Mouse (Mus musculus): ENCODE data around the gene Tmem205.

Tmem205 gene

DNA sequence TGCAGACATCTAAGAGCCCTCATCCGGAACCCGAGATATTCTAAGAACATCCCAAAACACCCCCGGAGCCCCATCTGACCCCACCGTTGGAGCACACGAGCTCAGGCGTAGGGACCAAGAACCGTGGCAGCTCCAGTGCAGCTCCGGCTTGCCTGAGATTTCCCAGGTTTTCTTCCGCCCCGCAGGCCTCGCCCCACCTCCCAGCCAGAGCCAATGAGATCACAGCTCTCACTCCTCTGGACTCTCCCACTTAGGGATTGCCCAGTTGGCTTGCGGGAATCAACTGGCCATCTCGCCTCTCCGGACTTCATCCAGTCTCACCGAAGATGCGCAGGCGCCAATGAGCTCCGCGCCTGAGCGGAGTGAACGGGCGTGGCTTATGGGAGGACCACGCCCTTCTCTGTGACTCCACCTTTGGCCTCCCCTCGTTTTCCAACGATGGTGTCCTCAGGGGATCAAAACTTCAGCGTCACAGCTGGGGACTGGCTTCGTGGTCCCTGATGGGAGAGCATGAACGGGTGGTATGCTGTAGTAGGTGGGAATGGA, at the start of gene Tmem205, which contains the start of gene Ccdc159:
TSS of gene Tmem205 (minus strand) at position 349 of the 546 bp plus-strand sequence.
TSS of gene Ccdc159 (plus strand) at position 264 of the 546 bp plus-strand sequence.
- peak; percentile 100 for DNase-seq

DNA sequence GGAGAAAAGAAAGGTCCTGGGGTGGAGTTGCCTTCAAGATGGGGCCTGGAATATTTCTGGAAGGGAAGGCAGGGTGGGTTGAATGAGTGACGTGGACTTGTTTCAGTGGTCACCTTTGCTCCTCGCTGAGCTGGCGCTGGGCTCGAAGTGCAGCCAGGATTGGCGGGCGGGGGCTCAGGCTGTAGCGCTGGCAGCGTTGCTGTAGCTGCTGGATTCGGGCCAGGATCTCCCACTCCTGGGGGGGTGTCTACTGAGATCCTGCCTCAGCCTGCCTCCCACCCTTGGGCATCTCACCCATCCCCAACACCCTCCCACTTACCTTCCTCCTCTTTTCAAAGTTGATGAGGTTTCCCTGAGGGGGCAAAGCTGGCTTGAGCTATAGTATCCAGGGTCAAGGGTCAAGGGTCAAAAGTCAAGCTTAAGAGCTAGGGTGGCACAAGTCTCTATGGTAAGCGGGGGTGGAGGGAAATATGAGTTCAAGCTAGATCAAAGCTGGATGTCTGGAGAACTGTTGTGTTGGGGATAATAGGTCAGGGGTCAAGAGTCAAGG, 49.3 kb upstream of the Tmem205 start:
- no peak for DNase-seq

DNA sequence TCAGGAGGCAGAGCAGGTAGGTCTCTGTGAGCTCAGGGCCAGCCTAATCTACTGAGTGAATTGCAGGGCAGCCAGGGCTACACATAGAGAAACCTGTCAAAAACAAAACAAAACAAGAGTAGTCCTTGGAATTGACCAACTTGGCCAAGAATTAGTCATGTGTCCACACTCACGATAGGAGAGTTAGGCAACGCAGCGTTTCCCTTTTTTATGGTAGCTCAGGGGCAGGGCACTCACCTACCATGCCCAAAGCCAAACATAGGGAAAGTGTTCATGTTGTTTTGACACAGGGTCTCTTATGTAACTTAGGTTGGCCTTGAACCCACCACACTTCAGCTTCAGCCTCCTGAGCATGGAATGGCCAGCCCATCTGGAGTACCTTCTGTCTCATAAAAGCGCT, 41.9 kb upstream of the Tmem205 start:
- no peak for DNase-seq

DNA sequence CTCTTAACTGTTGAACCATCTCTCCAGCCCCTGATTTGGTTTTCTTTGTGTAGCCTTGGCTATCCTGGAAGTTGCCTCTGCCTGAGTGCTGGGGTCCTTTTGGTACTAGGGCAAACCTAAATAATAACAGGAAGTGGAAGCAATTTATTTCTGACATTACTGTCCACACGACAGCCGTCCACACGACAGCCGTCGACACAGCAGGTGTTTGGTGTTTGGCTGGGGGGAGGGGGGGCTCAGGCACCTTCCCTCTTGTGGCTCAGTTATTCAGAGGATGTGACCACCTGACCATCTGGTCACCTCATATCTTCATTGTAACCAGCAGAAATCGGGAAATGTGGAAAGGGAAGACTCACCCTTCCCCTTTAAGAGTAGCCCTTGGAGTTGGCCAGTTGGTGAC, 41.5 kb upstream of the Tmem205 start:
- no peak for DNase-seq

DNA sequence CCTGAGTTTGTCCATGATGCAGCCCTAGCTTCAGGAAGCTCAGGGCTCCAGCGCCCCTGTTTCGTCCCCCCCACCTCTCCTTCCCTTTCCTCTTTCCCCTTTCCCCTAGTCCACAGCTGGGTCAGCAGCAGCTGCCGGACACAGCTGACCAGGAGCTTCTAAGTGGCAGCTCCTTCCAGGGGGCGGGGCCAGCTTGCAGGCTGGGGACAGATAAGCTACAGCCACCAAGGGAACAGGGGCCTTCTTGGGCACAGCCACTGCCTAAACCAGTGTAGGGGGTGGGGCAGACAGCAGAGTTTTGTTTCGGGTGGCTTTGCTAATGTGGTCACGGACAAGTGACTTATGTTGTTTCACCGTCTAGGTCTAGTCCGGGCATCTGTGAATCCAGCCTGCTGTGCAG, 36.1 kb upstream of the Tmem205 start, which contains the start of gene Epor:
TSS of gene Epor (minus strand) at position 90 of the 400 bp plus-strand sequence.
- peak; percentile 99 for DNase-seq

DNA sequence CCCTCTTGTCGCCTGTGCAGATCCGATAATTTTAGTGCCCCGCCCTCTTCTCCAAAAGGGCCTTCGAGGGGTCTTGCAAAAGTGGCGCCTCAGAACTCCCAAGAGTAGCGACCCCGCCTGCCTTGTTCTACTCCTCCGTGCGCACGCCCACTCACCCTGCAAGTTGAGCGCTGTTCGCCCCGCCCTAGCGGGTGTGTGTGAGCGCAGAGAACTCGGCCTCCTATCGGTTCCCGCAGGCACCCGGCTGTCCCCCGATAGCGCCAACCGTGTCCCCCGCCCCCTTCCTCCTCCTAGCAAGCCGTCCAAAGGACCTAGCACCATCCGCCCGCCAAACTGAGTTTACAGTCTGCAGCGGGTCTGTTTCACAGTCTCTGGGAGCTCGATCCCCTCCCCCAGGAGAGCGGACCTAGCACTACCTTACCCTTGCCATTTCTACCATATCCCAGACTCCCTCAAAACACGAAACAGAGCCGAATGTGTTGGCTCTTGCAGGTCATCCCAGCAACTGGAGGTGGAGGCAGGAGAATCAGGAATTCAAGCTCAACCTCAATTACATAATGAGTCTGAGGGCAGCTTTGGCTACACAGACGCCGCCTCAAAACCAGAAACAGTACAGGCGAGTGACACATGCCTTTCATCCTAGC, 35.2 kb upstream of the Tmem205 start:
- DNase-seq, result peak; percentile 98

DNA sequence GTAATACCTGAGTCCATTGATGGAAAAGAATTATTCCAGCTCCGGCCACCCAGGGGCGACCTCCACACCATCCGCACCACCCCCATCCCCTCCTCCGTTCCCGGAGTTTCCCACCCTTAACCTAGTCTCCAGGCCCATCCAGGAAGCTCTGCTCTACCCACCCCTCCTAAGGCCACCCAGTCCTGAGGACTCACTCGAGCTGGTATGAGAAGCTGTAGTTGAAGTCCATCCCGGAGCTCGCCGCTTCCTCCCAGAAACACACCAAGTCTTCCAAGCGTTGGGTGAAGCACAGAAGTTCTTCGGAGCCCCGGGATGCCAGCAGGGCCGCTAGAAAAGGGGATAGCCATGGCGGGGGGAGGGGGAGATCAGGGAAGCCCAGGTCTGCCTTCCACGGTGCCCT, 34.7 kb upstream of the Tmem205 start:
- DNase-seq, result no peak

DNA sequence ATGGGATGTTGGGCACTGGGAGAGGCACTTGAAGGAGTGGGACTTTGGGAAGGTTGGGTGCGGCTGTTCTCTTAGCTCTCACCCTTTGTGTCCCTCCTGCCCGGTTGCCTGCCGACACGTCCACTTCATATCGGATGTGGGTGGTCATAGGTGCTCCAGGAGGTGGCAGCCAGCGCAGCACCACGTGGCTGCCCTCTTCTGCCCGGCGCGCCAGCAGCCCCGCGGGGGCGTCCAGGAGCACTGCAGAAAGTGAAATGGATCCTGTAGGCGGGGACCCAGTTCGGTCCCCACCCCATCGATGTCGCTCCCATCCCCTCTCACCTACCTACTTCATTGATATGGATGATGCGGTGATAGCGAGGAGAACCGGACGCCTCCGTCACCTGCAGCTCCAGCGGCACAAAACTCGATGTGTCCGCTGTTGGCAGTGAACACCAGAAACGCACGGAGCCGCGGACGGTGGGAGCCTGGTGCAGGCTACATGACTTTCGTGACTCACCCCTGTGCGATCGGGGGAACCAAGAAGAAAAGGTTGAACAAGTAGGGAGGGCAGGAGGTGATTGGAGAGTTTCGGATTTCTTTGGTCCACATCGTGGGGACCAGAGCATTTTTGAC, 34.1 kb upstream of the Tmem205 start:
- no peak for DNase-seq

DNA sequence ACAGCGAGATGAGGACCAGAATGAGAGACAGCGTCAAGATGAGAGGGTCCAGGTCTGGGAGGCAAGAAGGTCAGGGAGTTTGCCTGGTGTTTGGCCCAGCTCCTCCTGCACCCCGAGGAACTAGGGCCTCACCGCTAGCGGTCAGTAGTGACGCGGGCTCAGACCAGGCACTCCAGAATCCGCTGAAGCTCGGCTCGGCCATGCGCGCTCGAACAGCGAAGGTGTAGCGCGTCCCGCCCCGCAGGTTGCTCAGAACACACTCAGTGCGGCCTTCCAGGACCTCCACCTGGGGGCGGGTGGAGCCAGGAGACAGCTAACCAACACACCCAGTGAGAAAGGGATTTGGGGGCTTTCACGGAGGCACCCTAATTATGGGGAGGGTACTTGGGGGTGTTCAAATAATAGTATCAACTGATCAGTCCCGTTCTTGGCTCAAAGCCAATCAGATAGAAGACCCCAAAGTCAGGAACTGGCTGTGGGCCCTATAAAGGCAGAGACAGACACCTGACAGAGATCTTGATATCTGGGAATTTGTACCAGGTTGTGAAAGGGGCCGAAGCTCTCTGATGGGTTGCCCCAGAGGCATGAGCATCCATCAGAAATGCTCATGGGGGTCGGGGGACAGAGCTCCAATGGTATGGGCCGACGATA, 33.3 kb upstream of the Tmem205 start:
- no peak for DNase-seq

DNA sequence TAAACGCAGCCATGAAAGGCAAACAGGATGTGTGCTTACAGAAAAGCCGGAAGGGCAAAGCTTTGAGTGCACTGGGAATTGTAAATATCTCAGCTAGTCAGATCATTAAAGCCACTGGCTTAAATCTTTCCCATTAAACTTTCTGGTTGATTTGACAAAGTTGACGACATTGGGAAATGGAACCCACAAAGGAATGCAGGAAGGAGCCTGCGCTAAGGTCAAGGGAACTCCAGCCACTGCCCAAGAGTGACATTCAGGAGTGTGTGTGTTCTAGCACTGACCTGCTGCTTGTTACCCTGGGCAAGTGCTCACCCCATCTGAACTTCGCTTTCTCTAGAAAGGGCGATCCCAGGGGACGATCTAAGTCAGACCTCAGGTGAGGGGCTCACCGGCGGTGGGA, 32.8 kb upstream of the Tmem205 start:
- no peak for DNase-seq

DNA sequence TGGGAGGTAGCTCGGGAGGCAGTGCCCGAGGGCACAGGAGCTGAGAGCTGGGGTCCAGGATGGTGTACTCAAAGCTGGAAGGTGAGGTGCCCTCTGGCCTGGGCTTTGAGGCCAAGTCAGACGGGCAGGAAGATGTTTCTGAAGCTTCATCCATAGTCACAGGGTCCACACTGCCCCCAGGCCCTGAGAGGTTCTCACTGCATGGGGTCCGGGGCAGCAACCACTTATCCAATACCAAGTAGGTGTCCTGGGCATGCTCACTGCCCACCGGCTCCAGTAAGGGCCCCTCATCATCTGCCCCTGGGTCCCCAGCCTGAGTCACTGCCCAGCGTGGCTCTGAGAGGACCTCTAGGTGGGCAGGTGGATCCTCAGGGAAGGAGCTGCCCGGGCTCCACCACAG, 31.9 kb upstream of the Tmem205 start:
- no peak for DNase-seq

DNA sequence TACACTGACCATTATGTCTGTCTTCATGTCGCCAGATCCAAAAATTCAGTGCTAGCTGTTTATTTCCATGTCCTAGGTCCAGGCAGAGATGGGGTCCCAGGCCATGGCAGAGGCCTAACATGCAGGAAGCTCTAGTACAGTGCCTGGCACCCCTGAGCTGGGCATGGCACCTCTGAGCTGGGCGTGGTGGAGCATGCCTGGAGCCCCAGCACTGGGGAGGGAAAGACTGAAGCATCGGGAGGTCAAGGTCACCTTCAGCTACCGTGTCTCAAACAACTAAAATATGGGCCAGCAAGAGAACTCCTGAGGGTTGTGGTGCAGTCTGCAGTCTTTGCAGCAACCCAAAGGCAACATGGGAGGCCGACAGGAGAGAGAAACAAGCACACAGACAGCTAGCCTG, 31.0 kb upstream of the Tmem205 start:
- DNase-seq, result no peak

DNA sequence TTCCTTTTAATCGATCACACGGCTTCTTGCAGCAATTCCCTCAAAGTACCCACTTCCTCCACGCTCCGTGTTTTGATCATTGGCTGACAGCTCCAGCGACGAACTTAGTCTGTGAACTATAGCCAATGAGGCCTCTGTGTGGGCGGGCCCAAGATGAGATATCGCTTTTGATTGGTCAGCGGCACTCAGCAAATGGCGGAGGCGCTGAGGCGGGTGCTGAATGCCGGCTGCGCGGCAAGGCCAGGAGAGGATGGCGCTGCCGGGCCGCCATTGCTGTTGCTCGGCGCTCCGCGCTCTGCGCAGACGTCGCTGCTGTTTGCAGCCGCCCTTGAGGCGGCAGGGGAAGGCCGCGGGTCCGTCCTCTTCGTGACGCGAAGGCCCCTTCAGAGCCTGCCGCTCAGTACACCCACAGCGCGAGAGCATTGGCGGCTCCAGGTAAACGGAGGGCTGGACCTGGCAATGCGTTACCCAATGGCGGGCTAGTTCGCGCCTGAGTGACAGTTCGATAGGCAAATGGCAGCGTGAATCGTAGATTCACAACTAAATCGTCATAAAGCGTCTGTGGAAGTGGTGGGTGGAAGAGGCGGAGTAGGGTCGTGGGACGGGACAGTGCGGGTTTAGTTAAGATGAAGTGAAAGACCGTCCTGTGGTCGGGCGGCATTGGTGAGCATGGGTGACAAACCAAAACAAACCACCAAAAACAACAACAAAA, 28.4 kb upstream of the Tmem205 start, which contains the start of gene Swsap1:
TSS of gene Swsap1 (plus strand) at position 186 of the 712 bp plus-strand sequence.
- DNase-seq, result peak; percentile 100

DNA sequence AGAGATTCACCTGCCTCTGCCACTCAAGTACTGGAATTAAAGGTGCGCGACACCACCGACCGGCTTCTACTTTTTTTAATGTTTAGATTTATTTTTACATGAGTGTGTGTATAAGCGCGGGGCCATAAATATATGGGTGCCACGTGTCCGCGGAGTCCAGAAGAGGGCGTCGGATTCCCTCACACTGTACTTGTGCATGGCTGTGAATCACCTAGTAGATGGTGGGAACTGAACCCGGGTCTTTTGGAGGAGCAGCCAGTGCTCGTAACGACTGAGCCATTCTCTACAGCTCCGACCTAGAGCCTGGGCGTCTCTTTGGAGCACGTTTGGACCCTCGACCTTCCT, 27.8 kb upstream of the Tmem205 start:
- DNase-seq, result no peak

DNA sequence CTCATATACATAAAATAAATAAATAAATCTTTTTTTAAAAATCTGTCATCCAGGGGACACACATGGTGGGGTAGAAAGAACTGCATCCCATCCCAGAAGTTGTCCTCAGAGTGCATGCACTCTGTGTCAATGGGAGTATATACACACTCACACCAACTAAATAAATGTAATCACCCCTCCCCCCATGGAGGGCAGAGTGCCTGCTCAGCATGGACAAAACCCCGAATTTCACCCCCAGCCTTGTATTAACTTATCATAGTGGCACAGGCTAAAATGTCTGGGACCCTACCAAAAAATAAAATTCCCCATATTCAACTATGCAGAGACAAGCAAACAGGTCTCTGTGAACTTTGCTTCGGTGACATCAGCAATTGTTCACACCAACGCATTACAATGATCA, 27.3 kb upstream of the Tmem205 start:
- DNase-seq, result no peak

DNA sequence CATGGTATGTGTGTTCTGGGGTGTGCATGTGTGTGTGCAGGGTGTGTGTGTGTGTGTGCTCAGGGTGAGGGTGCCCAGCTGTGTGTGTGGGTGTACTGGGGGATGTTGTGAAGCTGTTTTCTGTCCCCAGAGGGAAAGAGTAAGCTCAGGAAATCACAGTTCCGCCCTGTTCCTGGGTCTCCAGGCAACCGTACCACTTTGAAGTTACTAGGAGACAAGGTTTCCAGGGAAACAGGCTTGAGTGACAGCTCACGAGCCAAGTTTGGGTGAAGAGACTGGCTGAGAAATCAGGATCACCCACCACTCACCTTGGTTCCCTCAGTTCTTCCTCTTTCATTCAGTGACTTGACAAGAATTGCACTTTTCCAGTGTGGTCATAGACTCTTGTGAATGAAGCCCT, 26.2 kb upstream of the Tmem205 start:
- DNase-seq, result no peak

DNA sequence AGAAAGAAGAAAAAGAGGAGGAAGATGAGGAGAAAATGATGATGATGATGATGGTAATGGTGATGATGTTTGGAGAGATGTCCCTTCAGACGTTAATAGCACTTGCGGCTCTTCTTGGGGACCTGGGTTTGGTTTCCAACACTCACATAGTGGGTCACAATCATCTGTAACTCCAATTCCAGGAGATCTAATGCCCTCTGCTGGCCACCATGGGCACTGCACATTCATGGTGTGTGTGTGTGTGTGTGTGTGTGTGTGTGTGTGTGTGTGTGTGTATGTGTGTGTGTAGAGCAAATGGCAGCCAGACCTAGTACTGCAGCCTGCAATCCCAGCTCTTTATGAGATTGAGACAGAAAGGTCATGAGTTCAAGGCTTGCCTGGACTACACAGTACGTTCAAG, 24.6 kb upstream of the Tmem205 start:
- no peak for DNase-seq

DNA sequence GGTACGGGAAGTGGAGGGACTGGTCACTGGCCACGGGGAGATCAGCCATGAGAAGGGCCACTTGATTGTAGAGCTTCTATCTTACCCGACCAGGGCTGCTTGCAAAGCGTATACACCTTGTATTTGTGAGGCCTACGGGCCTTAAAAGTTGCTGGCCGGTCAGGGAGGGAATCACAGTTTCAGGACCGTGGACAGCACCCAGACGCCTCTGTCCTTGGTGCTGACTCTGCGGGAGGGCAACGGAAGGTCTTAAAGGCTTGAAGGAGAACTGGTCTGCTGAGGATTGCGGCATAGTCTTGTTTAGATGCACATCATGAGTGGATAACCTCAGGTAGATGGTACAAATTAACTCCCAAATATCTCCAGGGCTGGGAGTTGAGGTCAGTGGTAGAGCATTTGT, 23.0 kb upstream of the Tmem205 start:
- no peak for DNase-seq

DNA sequence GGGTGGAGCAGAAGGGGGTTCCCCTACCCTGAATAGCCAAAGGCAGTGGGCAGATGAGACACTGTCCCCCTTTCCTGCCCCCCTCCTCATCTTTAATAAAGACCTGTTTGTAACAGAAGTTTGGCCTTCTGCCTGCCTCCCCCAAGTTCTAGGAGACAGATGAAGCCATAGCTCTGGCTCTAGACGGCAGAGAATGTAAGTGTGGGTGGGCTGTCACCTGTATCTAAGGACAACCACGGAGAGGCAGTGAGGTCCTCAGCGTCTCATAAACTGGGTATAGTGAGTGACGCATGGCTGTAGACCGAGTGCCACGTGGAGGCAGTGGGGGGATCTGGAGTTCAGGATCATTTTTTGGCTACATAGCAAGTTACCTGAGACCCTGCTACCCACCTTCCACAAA, 21.4 kb upstream of the Tmem205 start:
- DNase-seq, result no peak

DNA sequence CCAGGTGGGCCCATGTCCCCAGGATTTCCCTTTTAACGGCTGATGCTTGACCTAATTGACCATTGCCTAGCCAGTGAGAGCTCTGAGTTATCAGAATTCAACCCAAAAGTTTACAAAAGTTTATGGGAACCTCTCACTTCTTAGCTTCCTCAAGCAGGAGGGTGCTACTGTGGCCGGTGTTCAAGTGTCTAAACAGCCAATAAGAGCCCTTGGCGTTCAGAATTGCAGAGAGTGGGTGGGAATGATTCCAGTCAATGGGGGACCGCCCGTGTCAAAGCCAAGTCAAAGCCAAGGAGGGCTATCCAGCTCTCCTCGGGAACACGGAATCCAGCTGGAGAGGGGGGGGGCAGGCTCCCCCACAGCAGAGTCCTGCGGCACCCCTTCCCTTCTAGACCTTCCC, 20.8 kb upstream of the Tmem205 start:
- DNase-seq, result no peak

DNA sequence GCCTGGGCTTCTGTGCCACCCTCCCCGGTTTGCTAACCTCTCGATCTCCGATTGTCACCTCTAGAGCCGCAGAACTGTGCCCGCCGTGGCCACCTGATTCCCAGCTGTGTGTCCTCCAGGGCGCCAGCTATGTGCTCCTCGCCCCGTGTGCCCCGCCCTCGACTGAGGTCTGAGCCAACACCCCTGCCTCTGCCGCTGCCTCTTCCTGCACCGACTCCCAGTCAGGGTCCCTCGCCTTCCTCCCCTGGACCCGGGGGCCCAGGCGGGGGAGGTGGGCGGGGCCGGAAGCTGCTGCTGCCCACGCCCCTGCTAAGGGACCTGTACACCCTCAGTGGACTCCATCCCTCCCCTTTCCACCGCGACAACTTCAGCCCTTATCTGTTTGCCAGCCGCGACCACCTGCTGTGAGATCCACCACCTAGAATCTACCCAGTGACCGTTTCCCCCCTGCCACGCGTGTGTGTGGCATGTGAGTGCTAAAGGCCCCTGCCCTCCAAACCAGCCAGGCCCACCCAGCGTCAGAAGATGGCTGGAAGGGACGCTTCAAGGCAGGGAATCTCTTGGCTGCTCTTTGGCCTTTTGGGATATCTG, 20.3 kb upstream of the Tmem205 start:
- no peak for DNase-seq

DNA sequence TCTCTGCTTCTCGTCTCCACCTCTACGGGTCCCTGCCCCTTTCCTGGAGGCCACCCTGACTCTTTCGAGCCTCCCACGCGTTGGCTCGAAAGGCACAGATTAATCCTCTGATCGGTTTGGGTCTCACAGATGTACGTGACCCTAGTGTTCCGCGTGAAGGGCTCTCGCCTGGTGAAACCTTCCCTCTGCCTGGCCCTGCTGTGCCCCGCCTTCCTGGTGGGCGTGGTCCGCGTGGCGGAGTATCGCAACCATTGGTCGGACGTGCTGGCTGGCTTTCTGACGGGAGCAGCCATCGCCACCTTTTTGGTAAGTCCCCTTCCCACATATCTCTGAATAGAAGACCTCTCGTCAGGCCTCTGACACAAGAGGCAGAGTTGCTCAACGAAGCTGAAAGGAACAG, 16.9 kb upstream of the Tmem205 start:
- DNase-seq, result no peak

DNA sequence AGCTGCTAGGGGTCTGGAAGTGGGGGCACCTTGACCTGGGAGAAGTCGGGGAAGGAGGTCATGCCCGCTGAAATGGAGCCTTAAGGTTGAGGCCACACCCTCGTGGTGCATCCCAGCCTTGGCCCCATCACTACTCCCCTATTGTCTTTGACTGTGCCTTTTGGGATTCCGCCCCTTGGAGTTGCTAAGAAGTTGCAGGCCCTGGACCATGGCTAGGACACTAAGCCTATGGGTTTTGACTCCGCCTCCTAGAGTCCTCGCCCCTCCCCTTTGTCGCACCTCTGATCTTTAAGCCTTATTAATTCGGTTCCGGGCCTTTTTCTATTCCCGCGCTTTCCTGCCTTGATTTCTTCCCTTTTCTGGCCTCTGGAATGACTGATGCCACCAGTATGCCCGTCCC, 16.3 kb upstream of the Tmem205 start:
- DNase-seq, result no peak
